Mouse (Mus musculus) spleen, postnatal 14 days (tissue): ENCODE data around the gene Zfp637.
"Not testable (repeated sequence)": the region's sequence is repeated elsewhere in the genome, so short reads cannot be mapped to it uniquely, and the experiment has no call there.

Source experiments
- DNase-seq, 2 experiments: peaks; one replicate each; pipeline ENCODE4 v3.0.0; 2021 to 2022; ENCODE audit warnings: low spot score in 2 of 2

Zfp637 gene

GRCm38 (mm10) chr6:117863751-117864150, 22.8 kb downstream of the Zfp637 start:
- DNase-seq = no peak

DNA sequence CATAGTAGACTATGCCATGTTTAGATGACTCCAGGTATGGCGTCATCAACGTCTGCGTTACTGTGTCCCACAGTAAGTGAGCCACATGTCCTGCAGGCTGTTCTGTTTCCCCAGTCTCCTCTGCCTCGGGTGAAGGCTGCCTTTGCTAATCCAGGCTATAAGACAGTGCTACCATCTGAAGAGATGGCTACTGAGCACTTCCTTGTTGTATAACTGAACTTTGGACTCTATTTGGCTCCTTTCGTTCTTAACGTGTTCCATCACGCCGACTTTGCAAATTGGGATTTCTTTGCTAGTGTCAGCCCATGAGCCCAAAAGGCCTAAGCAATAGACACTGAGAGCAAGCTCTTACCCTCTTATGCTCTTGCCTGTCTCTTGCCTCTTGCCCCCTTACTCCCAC, 27.2 kb downstream of the Zfp637 start:
- no peak for DNase-seq

GRCm38 (mm10) chr6:117871034-117871433, 30.1 kb downstream of the Zfp637 start:
- no peak for DNase-seq

DNA sequence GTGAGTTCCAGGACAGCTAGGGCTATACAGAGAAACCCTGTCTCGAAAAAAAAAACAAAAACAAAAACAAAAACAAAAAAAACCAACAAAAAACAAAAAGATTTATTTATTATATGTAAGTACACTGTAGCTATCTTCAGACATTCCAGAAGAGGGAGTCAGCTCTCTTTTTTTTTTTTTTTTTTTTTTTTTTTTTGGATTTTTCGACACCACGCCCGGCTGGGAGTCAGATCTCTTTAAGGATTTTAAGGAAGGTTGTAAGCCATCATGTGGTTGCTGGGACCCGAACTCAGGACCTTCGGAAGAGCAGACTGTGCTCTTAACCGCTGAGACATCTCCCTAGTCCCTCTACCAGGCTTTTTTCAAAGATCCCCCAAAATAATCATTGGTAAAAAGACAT, 32.5 kb downstream of the Zfp637 start:
- DNase-seq = not testable (repeated sequence)

- no peak for DNase-seq
Measured at GRCm38 (mm10) chr6:117874621-117875281, 33.8 kb downstream of the Zfp637 start.

GRCm38 (mm10) chr6:117878700-117879407, 37.9 kb downstream of the Zfp637 start:
- no peak for DNase-seq

- peak; percentile 99 for DNase-seq
Measured at GRCm38 (mm10) chr6:117879408-117880115, 38.6 kb downstream of the Zfp637 start.

GRCm38 (mm10) chr6:117880394-117880838, 39.4 kb downstream of the Zfp637 start:
- DNase-seq = no peak

- no peak for DNase-seq
Measured at GRCm38 (mm10) chr6:117881229-117881628, 40.2 kb downstream of the Zfp637 start.

DNA sequence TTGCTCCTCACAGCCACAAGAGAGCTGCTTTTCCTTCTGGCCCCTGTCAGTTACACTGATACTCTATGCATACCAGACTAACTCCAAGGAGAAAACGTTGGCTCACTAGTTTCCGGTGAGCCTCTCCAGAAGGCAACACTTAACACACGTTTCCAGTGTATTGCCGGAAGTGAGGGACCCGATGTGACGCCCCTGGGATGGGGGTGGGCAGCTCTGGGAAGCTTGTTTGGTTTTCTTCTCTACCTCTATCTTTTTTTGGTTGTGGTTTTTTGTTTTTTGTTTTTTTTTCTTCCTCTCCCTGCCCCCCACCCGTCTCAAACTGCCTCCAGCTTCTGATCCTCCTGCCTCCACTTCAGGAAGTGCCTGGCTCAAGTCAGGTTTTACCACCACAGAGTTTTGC, 41.0 kb downstream of the Zfp637 start:
- DNase-seq = no peak

GRCm38 (mm10) chr6:117885943-117886342, 45.0 kb downstream of the Zfp637 start:
- no peak for DNase-seq

- no peak for DNase-seq
Measured at GRCm38 (mm10) chr6:117888032-117888431, 47.1 kb downstream of the Zfp637 start.

DNA sequence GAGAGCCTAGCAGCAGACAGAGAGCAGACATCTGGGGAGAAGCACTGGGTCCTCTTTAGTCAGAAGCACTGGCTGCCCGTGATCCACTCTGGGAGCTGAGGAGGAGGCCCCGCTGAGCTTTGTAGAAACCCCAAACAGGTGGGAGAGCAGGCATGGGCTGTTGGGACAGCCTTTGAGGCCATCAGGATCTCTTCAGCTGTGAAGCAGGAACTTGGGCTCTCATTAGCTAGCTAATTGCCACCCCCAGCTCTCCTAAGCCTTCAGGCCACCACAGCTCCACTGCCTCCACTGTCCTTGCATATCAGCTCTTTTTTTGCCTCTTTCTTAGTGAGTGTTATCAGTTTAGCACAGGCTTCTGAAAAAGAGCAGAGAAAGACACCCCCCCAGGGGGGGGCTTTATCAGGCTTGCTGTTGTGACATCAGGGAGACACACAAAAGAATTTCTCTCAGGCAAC, 47.7 kb downstream of the Zfp637 start:
- DNase-seq = no peak

DNA sequence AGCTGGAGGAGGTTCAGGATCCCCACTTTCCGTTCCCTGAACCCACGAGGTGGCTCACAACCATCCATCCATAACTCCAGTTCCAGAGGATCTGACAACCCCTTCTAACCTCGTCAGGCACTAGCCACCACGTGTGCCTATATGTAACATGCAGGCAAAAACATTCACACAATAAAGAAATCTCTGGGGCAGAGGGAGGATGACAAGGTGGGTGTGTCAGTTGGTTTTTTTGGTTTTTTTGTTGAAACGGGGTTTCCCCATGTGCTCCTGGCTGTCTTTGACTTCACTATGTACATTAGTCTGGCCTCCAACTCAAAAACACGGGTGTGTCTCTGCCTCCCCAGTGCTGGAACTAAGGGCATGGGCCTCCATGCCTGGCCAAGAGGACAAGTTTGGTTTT, 49.3 kb downstream of the Zfp637 start:
- DNase-seq = no peak

- no peak for DNase-seq
Measured at GRCm38 (mm10) chr6:117891369-117892160, 50.6 kb downstream of the Zfp637 start.

DNA sequence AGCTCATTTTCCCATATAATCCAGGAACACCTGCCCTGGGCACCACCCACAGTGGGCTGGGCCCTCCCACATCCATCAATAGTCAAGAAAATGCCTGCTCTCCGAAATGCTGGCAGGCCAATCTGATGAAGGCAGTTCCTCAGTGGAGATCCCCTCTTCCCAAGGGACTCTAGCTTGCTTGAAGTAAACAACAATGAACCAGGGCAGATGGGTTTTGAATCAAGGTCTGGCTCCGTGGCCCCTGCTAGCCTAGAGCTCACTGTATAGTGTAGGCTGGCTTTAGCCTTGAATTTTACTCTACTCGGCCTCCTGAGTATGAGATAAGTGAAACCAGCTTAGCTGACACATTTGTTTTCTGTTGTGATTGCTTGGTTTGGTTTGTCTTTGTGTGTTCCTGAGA, 51.4 kb downstream of the Zfp637 start:
- DNase-seq = no peak

- DNase-seq = no peak
Measured at GRCm38 (mm10) chr6:117893435-117893834, 52.5 kb downstream of the Zfp637 start.
